Mouse (Mus musculus) stomach, postnatal 0 days (tissue): Measurements from ENCODE around the gene Actbl2. TPM values are rescaled to one million over a fixed set of nuclear protein-coding genes. Genes with fewer than 3 reads are reported as not detected.
A peak's percentile ranks its signal among the peaks of the same experiment; 100 is the strongest.

Experiments
- ATAC-seq: fragments of 200-750 bp; cut with Nextera tagmentation; 2 replicates; pipeline ENCODE4 v1.8.0; 2017; ENCODE audit not compliant: low FRiP score, low TSS enrichment
- DNase-seq: peaks from one replicate; pipeline ENCODE4 v3.0.0-alpha.2; 2016; ENCODE audit warnings: low spot score
- H3K27ac ChIP-seq: fragments of 300-500 bp; sonication (generic); replicated peaks from 2 replicates; pipeline ENCODE4 v1.5.1; 2014; ENCODE audit warnings: mild to moderate bottlenecking, control low read depth
- H3K27me3 ChIP-seq: fragments of 300-500 bp; sonication (generic); 2 replicates; pipeline ENCODE4 v1.6.1; 2014; ENCODE audit warnings: low read length; ENCODE audit not compliant: control insufficient read depth, insufficient read depth
- H3K36me3 ChIP-seq: fragments of 300-500 bp; sonication (generic); 2 replicates; pipeline ENCODE4 v1.6.1; 2014; ENCODE audit warnings: low read length, mixed read lengths; ENCODE audit not compliant: control insufficient read depth, insufficient read depth
- H3K4me1 ChIP-seq: fragments of 300-500 bp; sonication (generic); replicated peaks from 2 replicates; pipeline ENCODE4 v1.6.1; 2014; ENCODE audit warnings: antibody characterized with exemption; ENCODE audit not compliant: control insufficient read depth, insufficient read depth
- H3K4me2 ChIP-seq: fragments of 300-500 bp; sonication (generic); replicated peaks from 2 replicates; pipeline ENCODE4 v1.6.1; 2014; ENCODE audit warnings: low read depth, mild to moderate bottlenecking, control low read depth, moderate library complexity
- H3K4me3 ChIP-seq: fragments of 300-500 bp; sonication (generic); 2 replicates; pipeline ENCODE4 v1.5.1; 2014; ENCODE audit warnings: low read depth, low read length, control low read depth
- H3K9ac ChIP-seq: fragments of 300-500 bp; sonication (generic); 2 replicates; pipeline ENCODE4 v1.6.1; 2014; ENCODE audit warnings: mild to moderate bottlenecking, low read length, control low read depth, mixed read lengths
- H3K9me3 ChIP-seq: fragments of 300-500 bp; sonication (generic); 2 replicates; pipeline ENCODE4 v1.6.1; 2016; ENCODE audit warnings: low read length; ENCODE audit not compliant: control insufficient read depth
- CTCF ChIP-seq: IDR thresholded peaks from 2 replicates; pipeline ENCODE4 v1.5.1; 2016; ENCODE audit warnings: antibody characterized with exemption, low read depth, mild to moderate bottlenecking, moderate library complexity
- EP300 ChIP-seq: optimal IDR thresholded peaks from 2 replicates; pipeline ENCODE3; 2016; ENCODE audit warnings: antibody characterized with exemption
- WGBS: fragments of 180-500 bp; shearing (Covaris S2); extraction: QIAGEN DNeasy Blood & Tissue Kit; methylation state at CpG from one replicate; pipeline ENCODE4 v1.1.7; 2014; 5-methylcytosine and 5-hydroxymethylcytosine counted together
- polyA plus RNA-seq: library from polyadenylated mRNA; unstranded; fragments of >200 nt; fragmentation: Nextera tagmentation; extraction: Ambion mirVana; gene quantifications from 2 replicates; pipeline ENCODE4 v1.2.1, GENCODE M21; 2015

Gene Actbl2
- polyA plus RNA-seq, 1 experiment from 2014 or later, result not detected

DNA sequence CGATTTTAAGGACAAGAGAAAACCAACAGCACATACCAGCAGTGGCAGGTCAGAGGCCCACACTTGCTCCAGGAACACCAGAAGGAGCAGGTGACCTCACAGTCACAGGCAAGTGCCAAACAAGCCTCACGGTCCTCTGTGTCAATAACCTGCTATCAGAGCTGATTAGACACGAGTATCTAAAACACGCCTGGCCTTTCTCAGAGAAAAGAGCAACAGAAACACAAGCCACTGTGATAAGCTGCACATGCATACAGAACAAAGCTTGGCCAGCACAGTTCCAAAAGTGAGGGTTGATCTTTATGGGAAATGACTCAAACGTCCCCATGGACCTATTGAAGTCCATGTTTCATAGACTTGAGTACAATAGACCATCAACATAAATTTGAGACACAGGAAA lies 41.2 kb downstream of the Actbl2 start:
- no peak for ATAC-seq
- no peaks in the 10 kb centered on the region for H3K9me3 ChIP-seq
- H3K27me3 ChIP-seq, result no peaks in the 10 kb centered on the region
- H3K27ac ChIP-seq, result no peak overlapping the region
- H3K36me3 ChIP-seq, result no peaks in the 10 kb centered on the region
- H3K9ac ChIP-seq, result no peak overlapping the region
- H3K4me2 ChIP-seq, result no peak overlapping the region
- 37% methylated on average over 5 of the region's 5 CpGs for WGBS
- TF ChIP-seq EP300, result no peak
- no peak for TF ChIP-seq CTCF
- DNase-seq, result peak; percentile 22
- no peaks in the 10 kb centered on the region for H3K4me1 ChIP-seq
- no peak overlapping the region for H3K4me3 ChIP-seq

DNA sequence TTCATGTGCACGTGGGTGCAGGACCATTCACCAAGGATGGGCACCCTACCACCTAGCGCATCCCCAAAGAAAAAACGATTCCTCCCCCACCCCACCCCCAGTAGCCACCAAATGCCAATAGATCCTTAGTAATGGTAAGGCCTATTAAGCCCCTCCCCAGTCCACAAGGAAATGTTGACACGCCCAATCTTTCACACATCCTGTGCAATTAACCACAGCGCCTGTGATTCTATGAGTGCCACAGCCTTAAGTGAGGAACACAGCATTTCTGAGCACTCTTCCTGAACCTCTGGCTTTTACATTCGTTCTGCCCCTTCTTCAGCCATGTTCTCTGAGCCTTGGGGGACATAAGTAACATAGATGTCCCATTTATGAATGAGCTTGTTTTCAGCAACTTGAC lies 42.8 kb downstream of the Actbl2 start:
- 83% methylated on average over 6 of the region's 6 CpGs for WGBS
- Histone ChIP-seq H3K9ac (no peak overlapping the region), H3K4me3 (no peak overlapping the region), H3K36me3 (no peaks in the 10 kb centered on the region), H3K4me1 (no peaks in the 10 kb centered on the region), H3K9me3 (no peaks in the 10 kb centered on the region), H3K4me2 (no peak overlapping the region), H3K27me3 (no peaks in the 10 kb centered on the region), H3K27ac (no peak overlapping the region)
- TF ChIP-seq EP300, result no peak
- TF ChIP-seq CTCF, result no peak
- ATAC-seq, result no peak
- no peak for DNase-seq

DNA sequence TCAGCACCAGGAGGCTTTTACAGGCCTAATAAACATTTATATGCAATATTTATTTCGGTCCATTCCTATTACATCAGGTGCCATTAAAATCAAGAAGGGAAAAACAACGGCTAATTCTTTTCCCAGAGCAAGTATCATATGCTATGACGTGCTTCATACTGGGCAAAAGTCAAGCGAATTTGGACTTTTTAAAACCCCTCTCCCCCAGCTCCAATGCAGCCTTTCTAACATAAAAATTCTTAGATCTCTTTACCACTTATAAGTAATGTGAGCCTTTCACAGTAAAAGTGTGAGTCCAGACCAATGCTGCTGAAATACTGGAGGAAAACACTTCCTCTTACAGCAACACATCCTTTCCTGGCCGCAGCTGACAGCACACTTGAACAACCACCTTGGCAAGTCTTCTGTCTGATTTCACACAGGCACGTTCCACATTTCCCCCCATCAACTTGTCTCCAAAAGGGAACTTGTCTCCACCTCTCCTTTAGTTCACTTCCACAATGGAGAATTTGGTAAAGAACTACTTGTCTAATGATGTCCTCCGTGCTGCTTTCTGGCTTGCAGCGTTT lies 44.4 kb downstream of the Actbl2 start:
- H3K36me3 ChIP-seq, result no peaks in the 10 kb centered on the region
- no peaks in the 10 kb centered on the region for H3K9me3 ChIP-seq
- 82% methylated on average over 8 of the region's 8 CpGs for WGBS
- ATAC-seq (no peak), DNase-seq (no peak)
- H3K4me3 ChIP-seq, result no peak overlapping the region
- no peak overlapping the region for H3K27ac ChIP-seq
- no peaks in the 10 kb centered on the region for H3K4me1 ChIP-seq
- no peak for TF ChIP-seq EP300
- TF ChIP-seq CTCF, result no peak
- no peak overlapping the region for H3K4me2 ChIP-seq
- no peaks in the 10 kb centered on the region for H3K27me3 ChIP-seq
- H3K9ac ChIP-seq, result no peak overlapping the region

DNA sequence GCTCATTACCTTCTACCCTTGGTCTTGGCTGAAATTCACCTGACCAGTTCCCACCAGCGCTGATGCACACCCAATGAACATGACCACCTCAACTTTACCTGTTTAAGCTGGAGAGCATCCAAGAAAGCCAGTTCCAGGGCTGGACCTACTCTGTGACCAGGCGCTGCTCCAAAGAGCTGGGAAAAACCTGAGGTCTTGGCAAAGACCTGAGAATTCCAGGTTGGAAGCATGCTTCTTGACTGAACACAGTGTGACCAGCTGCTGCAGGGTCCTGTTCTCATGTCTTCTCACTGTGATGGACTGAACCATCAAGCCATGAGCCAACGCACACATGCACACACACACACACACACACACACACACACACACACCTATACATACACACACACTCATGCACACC lies 46.0 kb downstream of the Actbl2 start:
- Histone ChIP-seq H3K4me1 (no peaks in the 10 kb centered on the region), H3K9ac (no peak overlapping the region), H3K9me3 (no peaks in the 10 kb centered on the region), H3K27me3 (no peaks in the 10 kb centered on the region), H3K4me3 (no peak overlapping the region), H3K36me3 (no peaks in the 10 kb centered on the region), H3K27ac (no peak overlapping the region), H3K4me2 (no peak overlapping the region)
- DNase-seq (no peak), ATAC-seq (no peak)
- WGBS, result 92% methylated on average over 3 of the region's 3 CpGs
- TF ChIP-seq CTCF, result no peak
- TF ChIP-seq EP300, result no peak

DNA sequence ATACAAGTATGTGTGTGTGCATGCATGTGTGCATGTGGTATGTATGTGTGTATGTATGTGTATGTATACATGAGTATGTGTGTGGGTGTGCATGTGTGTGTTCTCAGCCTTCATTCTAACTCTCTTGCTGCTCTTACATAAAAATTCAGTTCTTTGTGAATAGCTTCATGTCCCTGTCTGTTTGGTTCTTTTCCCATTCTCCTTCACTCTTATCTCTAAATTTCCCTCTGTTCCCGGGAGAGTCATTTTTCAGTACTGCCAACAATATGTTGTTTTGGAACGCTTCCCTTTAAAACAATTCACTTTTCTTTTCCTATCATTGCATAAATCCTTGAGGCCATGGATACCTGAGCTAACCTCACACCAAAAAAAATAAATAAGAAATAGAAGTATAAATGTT lies 46.6 kb downstream of the Actbl2 start:
- DNase-seq, result no peak
- H3K9me3 ChIP-seq, result no peaks in the 10 kb centered on the region
- H3K4me3 ChIP-seq, result no peak overlapping the region
- H3K9ac ChIP-seq, result no peak overlapping the region
- WGBS, result 60% methylated on average over 2 of the region's 2 CpGs
- H3K27ac ChIP-seq, result no peak overlapping the region
- no peaks in the 10 kb centered on the region for H3K4me1 ChIP-seq
- ATAC-seq, result no peak
- no peaks in the 10 kb centered on the region for H3K27me3 ChIP-seq
- no peak for TF ChIP-seq EP300
- no peak for TF ChIP-seq CTCF
- H3K4me2 ChIP-seq, result no peak overlapping the region
- H3K36me3 ChIP-seq, result no peaks in the 10 kb centered on the region

DNA sequence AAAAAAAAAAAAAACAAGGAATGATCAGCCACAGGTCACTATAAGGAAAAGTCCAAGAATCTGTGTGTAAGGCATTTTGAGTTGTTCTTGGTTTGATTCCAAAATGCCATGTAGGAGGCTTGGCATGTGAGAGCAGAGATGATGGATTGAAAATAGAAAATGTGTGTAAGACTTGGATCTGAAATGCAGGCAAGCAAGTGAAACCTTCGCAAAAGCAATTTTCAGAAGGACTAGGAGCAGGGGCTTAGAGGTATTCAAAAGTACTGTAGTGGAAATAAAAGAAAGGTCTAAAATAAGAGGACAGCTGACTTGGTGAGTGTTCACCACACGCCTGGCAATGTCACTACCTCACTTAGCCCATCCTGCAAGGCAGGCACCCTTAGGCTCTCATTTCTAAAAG lies 49.4 kb downstream of the Actbl2 start:
- Histone ChIP-seq H3K36me3 (no peaks in the 10 kb centered on the region), H3K4me3 (no peak overlapping the region), H3K27me3 (no peaks in the 10 kb centered on the region), H3K9ac (no peak overlapping the region), H3K4me2 (no peak overlapping the region), H3K27ac (no peak overlapping the region), H3K4me1 (no peaks in the 10 kb centered on the region), H3K9me3 (no peaks in the 10 kb centered on the region)
- WGBS, result 75% methylated on average over 2 of the region's 2 CpGs
- no peak for DNase-seq
- TF ChIP-seq CTCF (no peak), EP300 (no peak)
- no peak for ATAC-seq
